Mouse (Mus musculus) fat pad, adult 2 months (tissue): ENCODE measurements at regions not wholly inside any gene's neighbourhood (a gene's known extent, or its start where the extent isn't known, plus 50 kb on each side); places are given as distances from the start of the nearest gene placed in this dataset.
A peak's percentile ranks its signal among the peaks of the same experiment; 100 is the strongest.

Source experiments
- DNase-seq: peaks from one replicate; pipeline ENCODE4 v3.0.0-alpha.2; 2011; ENCODE audit warnings: low read depth, low spot score; ENCODE audit errors: extremely low read depth

- no peak for DNase-seq
Observed at GRCm38 (mm10) chr7:145135971-145136370, 71.9 kb downstream of the 1810010D01Rik start.

- no peak for DNase-seq
Observed at GRCm38 (mm10) chr7:145132506-145132905, 75.4 kb downstream of the 1810010D01Rik start.

- DNase-seq: peak; percentile 25
Observed at GRCm38 (mm10) chr7:145131438-145132159, 76.3 kb downstream of the 1810010D01Rik start.

GRCm38 (mm10) chr7:145129971-145130370, 77.9 kb downstream of the 1810010D01Rik start:
- DNase-seq: no peak

GRCm38 (mm10) chr7:145127661-145128060, 80.3 kb downstream of the 1810010D01Rik start:
- no peak for DNase-seq

- no peak for DNase-seq
Observed at GRCm38 (mm10) chr7:145127180-145127579, 80.7 kb downstream of the 1810010D01Rik start.

- DNase-seq: no peak
Observed at GRCm38 (mm10) chr7:145123996-145124601, 83.8 kb downstream of the 1810010D01Rik start.

GRCm38 (mm10) chr7:145122471-145122870, 85.4 kb downstream of the 1810010D01Rik start:
- no peak for DNase-seq

- DNase-seq: no peak
Observed at GRCm38 (mm10) chr7:145118406-145118805, 89.5 kb downstream of the 1810010D01Rik start.

- no peak for DNase-seq
Observed at GRCm38 (mm10) chr7:145114660-145115059, 93.3 kb downstream of the 1810010D01Rik start.

GRCm38 (mm10) chr7:145114145-145114544, 93.8 kb downstream of the 1810010D01Rik start:
- no peak for DNase-seq

- DNase-seq: no peak
Observed at GRCm38 (mm10) chr7:145112887-145113531, 94.9 kb downstream of the 1810010D01Rik start.

- DNase-seq: no peak
Observed at GRCm38 (mm10) chr7:145112146-145112830, 95.6 kb downstream of the 1810010D01Rik start.

GRCm38 (mm10) chr7:145111252-145112131, 96.4 kb downstream of the 1810010D01Rik start:
- no peak for DNase-seq

- DNase-seq: no peak
Observed at GRCm38 (mm10) chr7:145110657-145111251, 97.2 kb downstream of the 1810010D01Rik start.

- no peak for DNase-seq
Observed at GRCm38 (mm10) chr7:145110028-145110427, 97.9 kb downstream of the 1810010D01Rik start.

GRCm38 (mm10) chr7:145109471-145109870, 98.4 kb downstream of the 1810010D01Rik start:
- DNase-seq: no peak

- DNase-seq: no peak
Observed at GRCm38 (mm10) chr7:145108994-145109393, 98.9 kb downstream of the 1810010D01Rik start.

- DNase-seq: no peak
Observed at GRCm38 (mm10) chr7:145107575-145108170, 100.2 kb downstream of the 1810010D01Rik start.

GRCm38 (mm10) chr7:145106494-145106849, 101.4 kb downstream of the 1810010D01Rik start:
- no peak for DNase-seq
